Mouse (Mus musculus) heart, embryonic 12.5 days (tissue): ENCODE measurements around the gene Gtf2h5. TPM values are rescaled to one million over a fixed set of nuclear protein-coding genes. Genes with fewer than 3 reads are reported as not detected.

ENCODE experiments used
- ATAC-seq: fragments of 200-750 bp; cut with Nextera tagmentation; 2 replicates; pipeline ENCODE4 v1.8.0; 2017; ENCODE audit warnings: moderate TSS enrichment, moderate library complexity; ENCODE audit not compliant: insufficient number of reproducible peaks, low FRiP score
- H3K27ac ChIP-seq: fragments of 300-500 bp; sonication (generic); 2 replicates; pipeline ENCODE4 v1.5.1; 2016; ENCODE audit warnings: mild to moderate bottlenecking, moderate library complexity; ENCODE audit not compliant: poor library complexity, severe bottlenecking
- H3K27me3 ChIP-seq: fragments of 300-500 bp; sonication (generic); replicated peaks from 2 replicates; pipeline ENCODE4 v1.6.1; 2016; ENCODE audit warnings: mild to moderate bottlenecking, moderate library complexity
- H3K36me3 ChIP-seq: fragments of 300-500 bp; sonication (generic); 2 replicates; pipeline ENCODE4 v1.6.1; 2016; ENCODE audit warnings: mild to moderate bottlenecking, moderate library complexity
- H3K4me1 ChIP-seq: fragments of 300-500 bp; sonication (generic); replicated peaks from 2 replicates; pipeline ENCODE4 v1.6.1; 2016; ENCODE audit warnings: mild to moderate bottlenecking
- H3K4me2 ChIP-seq: fragments of 300-500 bp; sonication (generic); 2 replicates; pipeline ENCODE4 v1.6.1; 2016; ENCODE audit warnings: mild to moderate bottlenecking, moderate library complexity
- H3K4me3 ChIP-seq: fragments of 300-500 bp; sonication (generic); 2 replicates; pipeline ENCODE4 v1.5.1; 2016; ENCODE audit warnings: mild to moderate bottlenecking
- H3K9ac ChIP-seq: fragments of 300-500 bp; sonication (generic); 2 replicates; pipeline ENCODE4 v1.6.1; 2016; ENCODE audit warnings: mild to moderate bottlenecking, moderate library complexity
- H3K9me3 ChIP-seq: fragments of 300-500 bp; sonication (generic); replicated peaks from 2 replicates; pipeline ENCODE4 v1.6.1; 2016; ENCODE audit warnings: mild to moderate bottlenecking, moderate library complexity
- WGBS: fragments of 180-500 bp; shearing (Covaris S2); methylation state at CpG from one replicate; pipeline ENCODE4 v1.1.7; 2016; 5-methylcytosine and 5-hydroxymethylcytosine counted together
- polyA plus RNA-seq: library from polyadenylated mRNA; unstranded; fragments of >200 nt; fragmentation: Nextera tagmentation; extraction: Ambion mirVana; gene quantifications from 2 replicates; pipeline ENCODE4 v1.2.1, GENCODE M21; 2016

The Gtf2h5 gene
- polyA plus RNA-seq: 142 and 147 TPM in 2 replicates

- H3K27ac ChIP-seq: peak within 1 kb of the TSS; percentile 85
- H3K4me2 ChIP-seq: peak within 1 kb of the TSS; percentile 91
- peaks cover 20% of the 10 kb centered on the region for H3K36me3 ChIP-seq
- H3K9me3 ChIP-seq: no peaks in the 10 kb centered on the region
- peak within 1 kb of the TSS; percentile 92 for H3K4me3 ChIP-seq
- peaks cover 5% of the 10 kb centered on the region for H3K4me1 ChIP-seq
- under 1% methylated on average over 70 of the region's 70 CpGs for WGBS
- peak within 1 kb of the TSS; percentile 92 for H3K9ac ChIP-seq
- H3K27me3 ChIP-seq: no peaks in the 10 kb centered on the region
- ATAC-seq: peak; percentile 100
These were observed at the start of gene Gtf2h5, which contains the start of gene Serac1 for GRCm38 (mm10) chr17:6079287-6080122. Gtf2h5 (plus strand) TSS chr17:6079786. Serac1 (minus strand) TSS chr17:6079741.

GRCm38 (mm10) chr17:6035661-6036060 lies 43.9 kb upstream of the Gtf2h5 start:
- Histone ChIP-seq H3K27ac (no peak overlapping the region), H3K9me3 (no peaks in the 10 kb centered on the region), H3K36me3 (peaks cover 30% of the 10 kb centered on the region), H3K27me3 (0 out of 2 replicates have a peak, but pooled peaks cover 4% of the 10 kb centered on the region), H3K4me3 (no peak overlapping the region), H3K4me2 (no peak overlapping the region), H3K9ac (no peak overlapping the region), H3K4me1 (no peaks in the 10 kb centered on the region)
- no peak for ATAC-seq
- 51% methylated on average over 8 of the region's 8 CpGs for WGBS

GRCm38 (mm10) chr17:6036458-6036857 lies 43.1 kb upstream of the Gtf2h5 start:
- Histone ChIP-seq H3K27ac (no peak overlapping the region), H3K4me3 (no peak overlapping the region), H3K9ac (no peak overlapping the region), H3K4me2 (no peak overlapping the region), H3K27me3 (0 out of 2 replicates have a peak, but pooled peaks cover 4% of the 10 kb centered on the region), H3K9me3 (no peaks in the 10 kb centered on the region), H3K36me3 (peaks cover 28% of the 10 kb centered on the region), H3K4me1 (no peaks in the 10 kb centered on the region)
- WGBS: 88% methylated on average over 8 of the region's 8 CpGs
- ATAC-seq: no peak

GRCm38 (mm10) chr17:6036872-6037271 lies 42.7 kb upstream of the Gtf2h5 start:
- Histone ChIP-seq H3K9me3 (no peaks in the 10 kb centered on the region), H3K27ac (no peak overlapping the region), H3K4me2 (no peak overlapping the region), H3K4me3 (no peak overlapping the region), H3K4me1 (no peaks in the 10 kb centered on the region), H3K27me3 (0 out of 2 replicates have a peak, but pooled peaks cover 4% of the 10 kb centered on the region), H3K36me3 (peaks cover 31% of the 10 kb centered on the region), H3K9ac (no peak overlapping the region)
- 86% methylated on average over 11 of the region's 11 CpGs for WGBS
- no peak for ATAC-seq

- H3K27ac ChIP-seq: no peak overlapping the region
- no peak overlapping the region for H3K4me3 ChIP-seq
- no peaks in the 10 kb centered on the region for H3K9me3 ChIP-seq
- H3K4me2 ChIP-seq: no peak overlapping the region
- ATAC-seq: no peak
- no peaks in the 10 kb centered on the region for H3K4me1 ChIP-seq
- peaks cover 35% of the 10 kb centered on the region for H3K36me3 ChIP-seq
- WGBS: 80% methylated on average over 10 of the region's 10 CpGs
- 0 out of 2 replicates have a peak, but pooled peaks cover 4% of the 10 kb centered on the region for H3K27me3 ChIP-seq
- H3K9ac ChIP-seq: no peak overlapping the region
These were observed 42.1 kb upstream of the Gtf2h5 start for GRCm38 (mm10) chr17:6037507-6037906.

GRCm38 (mm10) chr17:6052801-6053200 lies 26.8 kb upstream of the Gtf2h5 start:
- H3K9me3 ChIP-seq: no peaks in the 10 kb centered on the region
- no peak for ATAC-seq
- no peak overlapping the region for H3K4me3 ChIP-seq
- H3K27ac ChIP-seq: no peak overlapping the region
- 80% methylated on average over 4 of the region's 4 CpGs for WGBS
- H3K36me3 ChIP-seq: peaks cover 9% of the 10 kb centered on the region; the same call in 1 of the 2 replicates
- H3K27me3 ChIP-seq: no peaks in the 10 kb centered on the region
- H3K9ac ChIP-seq: no peak overlapping the region
- no peak overlapping the region for H3K4me2 ChIP-seq
- 0 out of 2 replicates have a peak, but pooled peaks cover 4% of the 10 kb centered on the region for H3K4me1 ChIP-seq

GRCm38 (mm10) chr17:6054934-6055355 lies 24.6 kb upstream of the Gtf2h5 start:
- Histone ChIP-seq H3K27ac (no peak overlapping the region), H3K4me2 (no peak overlapping the region), H3K9ac (no peak overlapping the region), H3K36me3 (0 out of 2 replicates have a peak, but pooled peaks cover 2% of the 10 kb centered on the region), H3K9me3 (no peaks in the 10 kb centered on the region), H3K4me3 (no peak overlapping the region), H3K4me1 (0 out of 2 replicates have a peak, but pooled peaks cover 4% of the 10 kb centered on the region), H3K27me3 (no peaks in the 10 kb centered on the region)
- no peak for ATAC-seq
- 17% methylated on average over 5 of the region's 5 CpGs for WGBS

GRCm38 (mm10) chr17:6062793-6063192 lies 16.8 kb upstream of the Gtf2h5 start:
- H3K27me3 ChIP-seq: no peaks in the 10 kb centered on the region
- peaks cover 29% of the 10 kb centered on the region for H3K36me3 ChIP-seq
- no peak overlapping the region for H3K4me2 ChIP-seq
- 0 out of 2 replicates have a peak, but pooled peaks have one; percentile 6 for ATAC-seq
- no peak overlapping the region for H3K4me3 ChIP-seq
- 52% methylated on average over 8 of the region's 8 CpGs for WGBS
- no peak overlapping the region for H3K9ac ChIP-seq
- no peaks in the 10 kb centered on the region; the same call in 1 of the 2 replicates for H3K4me1 ChIP-seq
- no peaks in the 10 kb centered on the region for H3K9me3 ChIP-seq
- no peak overlapping the region for H3K27ac ChIP-seq

- no peak overlapping the region for H3K27ac ChIP-seq
- no peaks in the 10 kb centered on the region; the same call in 1 of the 2 replicates for H3K4me1 ChIP-seq
- H3K27me3 ChIP-seq: no peaks in the 10 kb centered on the region
- H3K9ac ChIP-seq: no peak overlapping the region
- H3K36me3 ChIP-seq: peaks cover 29% of the 10 kb centered on the region
- H3K9me3 ChIP-seq: no peaks in the 10 kb centered on the region
- H3K4me2 ChIP-seq: no peak overlapping the region
- WGBS: 83% methylated on average over 5 of the region's 5 CpGs
- no peak for ATAC-seq
- H3K4me3 ChIP-seq: no peak overlapping the region
These were observed 16.1 kb upstream of the Gtf2h5 start for GRCm38 (mm10) chr17:6063532-6063931.

GRCm38 (mm10) chr17:6066021-6066420 lies 13.6 kb upstream of the Gtf2h5 start:
- Histone ChIP-seq H3K27me3 (no peaks in the 10 kb centered on the region), H3K36me3 (peaks cover 42% of the 10 kb centered on the region), H3K9ac (no peak overlapping the region), H3K4me3 (no peak overlapping the region), H3K4me1 (no peaks in the 10 kb centered on the region; the same call in 1 of the 2 replicates), H3K4me2 (no peak overlapping the region), H3K9me3 (no peaks in the 10 kb centered on the region), H3K27ac (no peak overlapping the region)
- 88% methylated on average over 2 of the region's 2 CpGs for WGBS
- no peak for ATAC-seq

GRCm38 (mm10) chr17:6067613-6068012 lies 12.0 kb upstream of the Gtf2h5 start:
- WGBS: 85% methylated on average over 7 of the region's 7 CpGs
- no peak overlapping the region for H3K27ac ChIP-seq
- no peaks in the 10 kb centered on the region for H3K9me3 ChIP-seq
- H3K4me2 ChIP-seq: no peak overlapping the region
- H3K4me3 ChIP-seq: no peak overlapping the region
- no peak for ATAC-seq
- no peak overlapping the region for H3K9ac ChIP-seq
- H3K4me1 ChIP-seq: no peaks in the 10 kb centered on the region; the same call in 1 of the 2 replicates
- peaks cover 47% of the 10 kb centered on the region for H3K36me3 ChIP-seq
- H3K27me3 ChIP-seq: no peaks in the 10 kb centered on the region
